Mouse (Mus musculus): ENCODE data around the gene Rps6kc1. TPM values are rescaled to one million over a fixed set of nuclear protein-coding genes. Genes with fewer than 3 reads are reported as not detected.

Rps6kc1 gene
- 20.5 and 22.6 TPM in 2 replicates for polyA plus RNA-seq (2012; rRNA removed)

DNA sequence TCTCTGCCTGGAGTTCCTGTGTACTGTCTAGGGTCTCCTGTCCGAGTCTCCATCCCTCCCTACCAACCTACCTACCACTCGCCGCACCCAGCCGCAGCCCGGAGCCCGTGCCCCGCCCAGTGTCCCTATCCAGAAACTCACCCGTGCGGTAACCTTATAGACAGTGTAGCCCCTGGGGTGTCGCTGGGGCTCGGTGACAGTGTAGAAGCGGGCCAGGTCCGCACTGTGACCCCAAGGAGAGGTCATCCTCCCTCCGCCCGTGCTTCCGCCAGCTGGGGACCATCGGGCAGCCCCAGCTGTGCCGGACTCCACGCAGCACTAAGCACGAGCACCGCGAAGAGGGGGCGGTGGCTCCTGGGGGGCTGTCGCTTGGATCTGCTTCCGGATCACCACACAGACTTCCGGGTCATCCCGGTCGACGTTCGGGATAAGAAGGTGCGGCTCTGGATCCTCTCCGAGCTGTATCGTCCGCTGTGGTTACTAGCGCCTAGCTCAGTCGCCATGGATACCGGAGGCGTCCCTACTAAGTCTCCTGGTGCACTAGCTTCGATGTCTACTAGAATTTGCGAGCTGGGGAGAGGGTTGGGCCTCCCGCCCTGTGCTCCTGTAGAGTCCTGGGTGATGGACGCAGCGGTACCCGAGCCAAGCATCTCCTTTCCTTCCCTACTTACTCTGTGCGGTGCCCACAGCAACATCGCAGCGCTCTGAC, at the start of gene Rps6kc1:
TSS of gene Rps6kc1 (minus strand) at position 356 of the 709 bp plus-strand sequence.

GRCm38 (mm10) chr1:190924812-190925211, 13.2 kb upstream of the Rps6kc1 start, which contains the start of gene Angel2:
Gene Angel2, plus strand, starts transcription at chr1:190925112.

Other genes with a start within 250 kb of the Rps6kc1 start
- gene Angel2, start 13.3 kb upstream of the Rps6kc1 start, polyA plus RNA-seq (2012; rRNA removed): 54.6 and 63.3 TPM in 2 replicates
- 49.2 and 56.3 TPM in 2 replicates for gene Vash2, start 67.5 kb upstream of the Rps6kc1 start, polyA plus RNA-seq (2012; rRNA removed)
- 19.6 and 20.6 TPM in 2 replicates for gene Flvcr1, start 114.4 kb upstream of the Rps6kc1 start, polyA plus RNA-seq (2012; rRNA removed)
- not detected in 2 replicates for gene Spata45, start 124.9 kb upstream of the Rps6kc1 start, polyA plus RNA-seq (2012; rRNA removed)
- 26.8 and 29.2 TPM in 2 replicates for gene Tatdn3, start 151.2 kb upstream of the Rps6kc1 start, polyA plus RNA-seq (2012; rRNA removed)
- gene Nsl1, start 151.2 kb upstream of the Rps6kc1 start, polyA plus RNA-seq (2012; rRNA removed): 9.4 and 9.5 TPM in 2 replicates
- gene Batf3, start 186.1 kb upstream of the Rps6kc1 start, polyA plus RNA-seq (2012; rRNA removed): 2.6 and 3.7 TPM in 2 replicates

Measured in central nervous system, embryonic 14 days (tissue).